Mouse (Mus musculus): ENCODE results near the gene Tm4sf20. TPM values are rescaled to one million over a fixed set of nuclear protein-coding genes. Genes with fewer than 3 reads are reported as not detected.

Tm4sf20 gene
- total RNA-seq, 2 experiments from 2014 or later: not detected

Other genes starting within 250 kb of the Tm4sf20 start
- gene Col4a4, start 181.6 kb downstream of the Tm4sf20 start, total RNA-seq (2021): 1 to 10 TPM; 2.0 to 2.1 TPM
- gene Col4a3, start 181.5 kb downstream of the Tm4sf20 start, total RNA-seq (2021): 1 to 10 TPM in 1 of 2 experiments, under 1 TPM in 1; 0.88 to 1.9 TPM
- gene Mff, start 43.6 kb downstream of the Tm4sf20 start, total RNA-seq (2021): 100 to 1,000 TPM; 128 to 136 TPM
- gene Gm47791, start 2.8 kb upstream of the Tm4sf20 start, total RNA-seq (2021): not detected
- 10 to 100 TPM; 27.0 to 29.4 TPM for gene Agfg1, start 71.0 kb upstream of the Tm4sf20 start, total RNA-seq (2021)
- gene A030005L19Rik, start 144.9 kb upstream of the Tm4sf20 start, total RNA-seq (2021): under 1 TPM in 1 of 2 experiments, not detected in 1; 0.31 TPM
- not detected for gene A030014E15Rik, start 156.5 kb upstream of the Tm4sf20 start, total RNA-seq (2021)
- gene Gm6217, start 162.9 kb upstream of the Tm4sf20 start, total RNA-seq (2021): not detected
- gene A030003K21Rik, start 174.9 kb upstream of the Tm4sf20 start, total RNA-seq (2021): not detected
- not detected for gene Gm7544, start 187.6 kb upstream of the Tm4sf20 start, total RNA-seq (2021)
- not detected for gene Gm47955, start 191.8 kb upstream of the Tm4sf20 start, total RNA-seq (2021)
- gene Gm47959, start 232.1 kb upstream of the Tm4sf20 start, total RNA-seq (2021): not detected